Mouse (Mus musculus) embryo, embryonic 11.5 days (tissue): ENCODE data around the gene Nip7.
A peak's percentile ranks its signal among the peaks of the same experiment; 100 is the strongest.
"Not testable (repeated sequence)": the region's sequence is repeated elsewhere in the genome, so short reads cannot be mapped to it uniquely, and the experiment has no call there.

Experiments used
- DNase-seq: peaks from one replicate; pipeline ENCODE4 v3.0.0-alpha.2; 2012; ENCODE audit warnings: low read depth, low spot score

Gene Nip7

DNA sequence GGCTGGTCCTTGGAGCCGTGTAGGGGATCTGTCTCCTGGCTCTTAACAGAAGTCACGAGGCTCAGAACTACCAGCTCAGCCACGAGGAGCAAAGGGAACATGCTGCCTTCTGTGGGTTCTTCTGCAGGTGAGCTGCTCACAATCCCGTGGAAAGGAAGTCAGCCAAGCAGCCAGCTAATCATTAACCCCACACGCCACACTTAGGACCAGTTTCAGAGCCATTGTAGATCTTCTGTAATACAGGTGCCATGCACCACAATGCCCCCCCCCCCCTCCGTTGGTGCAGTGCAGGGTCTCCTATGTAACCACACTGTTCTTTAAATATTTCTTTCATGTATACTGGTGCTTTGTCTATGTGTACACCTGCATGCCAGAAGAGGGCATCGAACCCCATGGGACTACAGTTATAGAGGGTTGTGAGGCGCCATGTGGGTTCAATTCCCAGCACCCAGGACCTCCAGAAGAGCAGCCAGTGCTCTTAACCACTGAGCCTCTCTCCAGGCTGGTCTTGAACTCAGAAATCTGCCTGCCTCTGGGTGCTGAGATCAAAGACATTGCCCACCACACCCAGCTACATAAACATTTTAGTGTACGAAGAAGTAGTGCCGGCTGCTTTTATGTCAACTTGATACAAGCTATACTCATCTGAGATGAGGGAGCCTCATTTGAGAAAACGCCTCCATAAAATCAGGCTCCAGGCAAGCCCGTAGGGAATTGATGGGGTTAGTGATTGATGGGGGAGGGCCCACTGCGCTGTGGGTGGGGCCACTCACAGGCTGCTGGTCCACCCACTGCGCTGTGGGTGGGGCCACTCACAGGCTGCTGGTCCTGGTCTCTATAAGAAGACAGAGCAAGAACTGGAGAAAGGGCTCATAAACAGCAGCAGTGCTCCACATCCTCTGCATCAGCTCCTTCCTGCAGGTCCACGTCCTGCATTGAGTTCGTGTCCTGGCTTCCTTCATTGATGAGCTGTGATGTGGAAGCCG is 9.1 kb downstream of the Nip7 start, which contains the start of gene Tmed6:
Gene Tmed6 (minus strand): TSS at position 134 of the 986 bp plus-strand sequence.
- no peak for DNase-seq

DNA sequence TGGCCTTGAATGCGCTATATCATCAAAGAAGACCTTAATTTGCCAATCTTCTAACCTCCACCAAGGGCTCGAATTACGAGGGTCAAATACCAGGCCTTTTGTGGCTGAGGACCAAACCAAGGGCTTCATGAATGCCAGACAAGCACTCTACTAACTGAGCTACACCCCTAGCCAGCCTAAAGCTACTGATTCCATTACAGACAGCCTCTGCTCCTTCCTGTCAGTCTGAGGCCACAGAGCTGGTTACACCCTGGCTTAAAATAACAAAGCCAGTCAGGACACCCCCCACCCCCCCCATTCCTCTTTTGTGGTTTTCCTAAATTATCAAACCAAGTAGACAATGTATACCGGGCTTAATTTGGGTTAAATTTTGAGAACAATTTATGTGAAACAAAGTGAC is 17.0 kb downstream of the Nip7 start:
- DNase-seq: no peak

DNA sequence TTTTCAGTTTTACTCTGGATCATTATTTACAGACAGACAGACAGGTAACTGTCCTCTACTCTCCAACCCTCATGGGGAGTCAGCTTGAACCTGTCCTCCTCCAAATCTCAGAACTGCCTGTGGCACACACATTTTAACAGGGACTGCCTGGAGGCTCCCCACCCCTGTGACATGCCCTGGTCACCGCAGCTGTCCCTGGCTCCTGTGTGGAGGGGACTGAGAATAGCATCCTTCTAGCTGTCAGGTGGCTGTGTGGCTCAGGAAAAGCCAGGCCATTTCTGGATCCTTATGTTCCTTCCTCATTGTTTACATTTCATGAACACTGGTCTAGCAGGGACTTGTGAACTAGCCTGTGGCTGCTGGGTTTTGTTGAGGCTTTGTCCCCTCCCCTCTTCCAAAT is 17.5 kb downstream of the Nip7 start:
- no peak for DNase-seq

- DNase-seq: no peak
Observed at GRCm38 (mm10) chr8:107076239-107076888, 19.7 kb downstream of the Nip7 start.

GRCm38 (mm10) chr8:107085358-107085757 is 28.7 kb downstream of the Nip7 start:
- no peak for DNase-seq

GRCm38 (mm10) chr8:107086018-107086417 is 29.3 kb downstream of the Nip7 start:
- no peak for DNase-seq

DNA sequence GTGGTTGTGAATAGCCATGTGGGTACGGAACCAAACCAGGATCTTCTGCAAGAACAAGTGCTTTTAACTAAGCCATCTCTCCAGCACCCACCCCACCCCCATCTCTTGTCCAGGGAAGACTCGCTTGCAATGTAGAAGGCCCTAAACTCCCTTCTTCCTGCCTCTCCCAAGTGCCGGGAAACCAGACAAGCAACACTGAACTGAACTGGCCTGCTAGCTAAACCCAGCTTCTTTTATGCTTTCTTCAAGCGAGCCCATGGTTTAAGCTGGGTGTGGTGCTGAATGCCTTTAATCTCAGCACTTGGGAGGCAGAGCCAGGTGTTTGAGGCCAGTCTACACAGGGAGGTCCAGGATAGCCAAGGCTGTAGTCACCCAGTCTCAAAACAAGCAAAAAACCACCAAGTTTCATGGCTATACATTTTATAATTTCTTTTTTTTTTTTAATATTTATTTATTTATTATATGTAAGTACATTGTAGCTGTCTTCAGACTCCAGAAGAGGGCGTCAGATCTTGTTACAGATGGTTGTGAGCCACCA is 31.9 kb downstream of the Nip7 start:
- no peak for DNase-seq

GRCm38 (mm10) chr8:107090531-107090930 is 33.9 kb downstream of the Nip7 start:
- no peak for DNase-seq

GRCm38 (mm10) chr8:107095717-107096365 is 39.2 kb downstream of the Nip7 start:
- DNase-seq: no peak

DNA sequence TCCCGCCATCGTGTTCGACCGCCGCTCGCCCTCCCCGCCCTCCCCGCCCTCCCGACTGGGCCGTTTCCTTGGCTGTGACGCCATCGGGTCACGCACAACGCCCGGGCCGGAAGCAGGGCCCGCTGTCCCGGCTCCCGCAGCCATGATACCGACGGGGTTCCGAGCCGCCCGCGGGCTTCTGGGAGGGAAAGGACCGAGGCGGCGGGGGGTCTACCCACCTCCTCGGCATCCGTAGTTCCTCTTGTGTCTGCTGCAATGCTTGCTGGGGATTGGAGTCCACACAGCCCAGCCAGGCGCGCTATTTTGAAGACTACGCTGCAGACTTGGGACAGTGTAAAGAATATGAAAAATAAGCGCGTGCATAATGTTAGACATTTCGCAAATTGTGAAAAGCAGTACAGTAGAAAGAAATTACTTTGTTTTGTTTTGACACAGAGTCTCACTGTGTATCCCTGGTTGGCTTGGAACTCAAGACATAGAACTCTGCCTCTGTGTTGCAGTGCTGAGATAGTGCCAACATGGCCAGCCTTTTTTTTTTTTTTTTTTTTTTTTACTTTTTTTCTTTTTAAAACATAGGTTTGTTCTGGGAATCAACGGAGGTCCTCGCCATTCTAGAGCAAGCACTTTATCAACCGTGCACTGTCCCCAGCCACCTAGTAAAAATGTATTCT is 39.8 kb downstream of the Nip7 start, which contains the start of gene Terf2:
Gene Terf2 (minus strand): TSS at position 182 of the 671 bp plus-strand sequence.
- DNase-seq: peak; percentile 86

DNA sequence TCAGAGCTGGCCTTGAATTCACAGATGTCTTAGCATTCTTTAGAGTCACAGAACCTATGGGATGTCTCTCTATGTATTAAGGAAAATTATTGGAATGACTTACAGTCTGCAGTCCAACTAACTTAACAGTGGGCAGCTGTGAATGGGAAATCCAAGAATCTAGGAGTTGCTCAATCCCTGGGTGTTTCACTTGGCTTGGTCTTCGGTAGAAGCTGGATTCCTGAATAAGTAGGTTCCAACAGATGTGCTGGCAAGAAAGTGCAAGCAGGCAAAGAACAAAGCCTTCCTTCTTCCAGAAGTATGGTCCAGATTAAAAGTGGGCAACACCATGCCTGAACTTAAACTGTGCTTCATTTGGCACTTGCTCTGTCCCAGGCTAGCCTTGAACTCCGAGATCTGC is 44.0 kb downstream of the Nip7 start:
- DNase-seq: no peak

DNA sequence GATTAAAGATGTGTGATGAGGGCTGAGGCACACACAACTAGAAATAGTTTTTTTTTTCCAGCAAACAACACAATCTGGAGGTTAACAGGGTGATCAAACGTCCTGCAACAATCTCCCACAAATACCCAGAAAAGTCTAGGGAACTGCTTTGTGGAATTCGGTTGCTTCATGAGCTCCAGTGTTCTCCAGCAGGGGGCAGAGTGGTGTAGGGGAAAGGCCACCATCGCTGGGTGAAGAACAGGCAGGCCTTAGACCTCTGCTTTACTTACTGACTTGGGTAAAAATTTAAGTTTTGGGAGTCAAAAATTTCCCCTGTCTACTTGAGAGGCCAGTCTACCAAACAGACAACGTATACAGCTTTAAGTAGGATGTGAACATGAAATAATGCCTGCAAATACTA is 47.9 kb downstream of the Nip7 start:
- DNase-seq: peak; percentile 68

DNA sequence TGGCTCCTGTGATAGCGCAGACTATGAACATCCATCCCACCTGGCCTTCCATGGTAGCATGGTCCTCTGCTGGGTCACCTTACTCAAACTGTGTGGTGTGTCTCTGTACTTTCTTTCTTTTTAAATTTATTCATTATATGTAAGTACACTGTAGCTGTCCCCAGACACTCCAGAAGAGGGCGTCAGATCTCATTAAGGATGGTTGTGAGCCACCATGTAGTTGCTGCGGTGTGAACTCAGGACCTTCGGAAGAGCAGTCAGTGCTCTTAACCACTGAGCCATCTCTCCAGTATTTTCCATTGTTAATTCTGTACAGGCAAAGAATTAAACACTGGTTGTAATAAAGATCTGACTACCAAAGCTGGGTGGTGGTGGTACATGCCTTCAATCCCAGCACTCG is 51.4 kb downstream of the Nip7 start:
- not testable (repeated sequence) for DNase-seq

GRCm38 (mm10) chr8:107108978-107109720 is 52.5 kb downstream of the Nip7 start:
- no peak for DNase-seq

- DNase-seq: no peak
Observed at GRCm38 (mm10) chr8:107109816-107110435, 53.2 kb downstream of the Nip7 start.
